Mouse (Mus musculus) T-helper 2 cell (primary cell): ENCODE data around the gene Naaladl1.

Experiments
- in situ Hi-C: fragments of 300-600 bp; cut with MboI, MseI; formaldehyde crosslinking; loops from one replicate; pipeline ENCODE4 v1.15.1; 2025; ENCODE audit warnings: high pct_unique_total_duplicates

Naaladl1 gene

DNA sequence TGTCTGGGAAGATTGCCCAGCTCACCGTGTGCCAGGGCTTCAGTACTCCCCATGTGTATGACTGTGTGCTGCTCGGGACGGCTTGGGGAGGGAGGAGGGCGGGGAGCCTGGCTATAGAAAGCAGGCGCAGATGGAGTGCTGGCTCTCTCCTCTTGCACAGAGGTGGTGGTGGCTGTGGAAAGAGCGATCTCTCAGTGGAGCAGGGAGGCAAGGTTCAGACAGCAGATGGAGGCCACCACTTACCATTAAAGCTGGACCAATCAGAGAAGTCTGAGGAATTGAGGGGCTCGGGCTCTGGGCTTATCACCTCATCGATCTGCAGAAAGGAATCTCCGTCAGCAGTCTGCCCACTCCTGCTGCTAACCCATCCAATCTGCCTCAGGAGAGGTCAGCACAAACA is 23.4 kb upstream of the Naaladl1 start, which contains the start of gene Gm28374:
Gene Gm28374, minus strand, starts transcription at position 101 of the 400 bp plus-strand sequence.
- in situ Hi-C loops: loop anchor here (10.0 kb wide), 1 partner anchor 1133 kb away; the partner anchor contains the start of gene Cox8a

DNA sequence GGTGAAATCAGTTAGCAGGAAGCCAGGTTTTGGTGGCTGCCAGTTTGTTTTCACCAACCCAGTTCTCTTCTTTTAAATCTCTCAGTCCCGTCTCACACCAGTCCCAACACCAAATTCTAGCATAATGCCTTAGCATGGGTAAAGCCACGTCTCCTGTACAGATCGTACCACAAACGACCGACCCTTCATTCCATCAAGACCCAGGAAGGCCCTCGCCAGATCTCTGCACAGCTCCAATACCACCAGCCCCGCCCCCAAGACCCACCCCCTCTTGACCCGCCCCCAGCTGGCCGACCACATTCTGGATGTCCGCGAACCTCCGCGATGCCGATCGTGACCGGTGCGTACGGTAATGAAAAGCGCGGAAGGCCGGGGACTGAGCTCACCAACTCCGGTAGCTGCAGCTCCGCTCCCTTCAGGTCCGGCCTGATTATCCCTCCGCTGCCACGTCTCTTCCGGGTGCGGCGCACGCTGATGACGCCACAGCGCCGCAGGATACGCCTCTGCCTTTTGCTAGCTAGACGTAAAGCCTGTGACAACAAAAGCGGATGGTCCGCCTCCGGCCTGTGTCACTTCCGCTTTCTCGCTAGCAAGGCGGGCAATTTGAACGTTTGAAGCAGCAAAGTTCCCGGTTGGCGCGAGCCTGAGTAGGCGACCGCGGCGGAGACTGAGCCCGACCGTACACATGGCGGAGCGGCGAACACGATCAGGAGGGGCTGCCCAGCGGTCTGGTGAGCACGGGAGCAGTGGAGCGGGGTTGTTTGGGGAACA is 20.9 kb upstream of the Naaladl1 start, which contains the start of the genes Zfpl1 and Cdca5:
Gene Zfpl1, minus strand, starts transcription at position 479 of the 771 bp plus-strand sequence.
Gene Cdca5, plus strand, starts transcription at position 506 of the 771 bp plus-strand sequence.
- in situ Hi-C loops: loop anchor here (10.0 kb wide), 1 partner anchor 1130 kb away; the partner anchor contains the start of gene Cox8a

DNA sequence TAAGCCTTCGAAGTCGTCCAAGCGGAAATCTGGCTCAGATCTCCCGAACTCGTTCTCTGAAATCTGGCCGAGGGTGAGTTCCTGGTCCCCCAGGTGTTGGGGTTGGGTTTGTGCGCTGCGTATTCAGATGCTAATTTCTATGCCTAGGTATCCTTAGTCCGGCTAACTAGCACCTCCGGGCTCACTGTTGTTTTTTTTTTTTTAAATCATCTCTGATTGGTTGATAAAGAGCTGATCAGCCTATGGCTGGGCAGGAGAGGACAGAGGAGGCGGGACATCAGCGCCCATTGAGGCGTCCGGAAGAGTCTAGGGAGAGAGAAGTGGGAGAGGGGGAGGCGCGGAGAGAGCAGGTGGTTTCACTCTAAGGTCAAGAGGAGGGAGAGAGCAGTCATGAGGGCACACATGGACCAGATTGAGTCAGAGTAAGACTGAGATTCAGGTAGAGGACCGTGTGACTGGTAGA is 20.1 kb upstream of the Naaladl1 start:
- in situ Hi-C loops: loop anchor here (10.0 kb wide), 1 partner anchor 1129 kb away; the partner anchor contains the start of gene Cox8a

DNA sequence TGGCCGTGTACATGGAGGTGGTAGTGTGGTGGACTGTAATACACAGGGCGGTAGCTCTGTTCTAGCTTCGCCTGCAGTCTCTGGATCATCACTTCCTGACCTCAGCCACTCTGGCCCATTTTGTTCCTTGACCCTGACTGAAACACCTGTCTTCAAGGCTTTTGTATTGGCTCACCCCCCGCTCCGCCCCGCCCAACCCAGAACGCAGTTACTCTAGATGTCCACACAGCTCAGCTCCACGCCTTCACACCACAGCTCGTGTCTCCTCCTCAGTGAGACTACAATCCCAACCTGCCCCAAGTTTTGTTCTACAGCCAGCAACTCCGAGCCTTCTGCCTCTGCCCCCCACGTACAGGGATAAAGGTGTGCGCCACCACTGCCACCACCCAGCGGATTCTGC is 16.7 kb upstream of the Naaladl1 start:
- in situ Hi-C loops: loop anchor here (10.0 kb wide), 1 partner anchor 1126 kb away; the partner anchor contains the start of gene Cox8a

DNA sequence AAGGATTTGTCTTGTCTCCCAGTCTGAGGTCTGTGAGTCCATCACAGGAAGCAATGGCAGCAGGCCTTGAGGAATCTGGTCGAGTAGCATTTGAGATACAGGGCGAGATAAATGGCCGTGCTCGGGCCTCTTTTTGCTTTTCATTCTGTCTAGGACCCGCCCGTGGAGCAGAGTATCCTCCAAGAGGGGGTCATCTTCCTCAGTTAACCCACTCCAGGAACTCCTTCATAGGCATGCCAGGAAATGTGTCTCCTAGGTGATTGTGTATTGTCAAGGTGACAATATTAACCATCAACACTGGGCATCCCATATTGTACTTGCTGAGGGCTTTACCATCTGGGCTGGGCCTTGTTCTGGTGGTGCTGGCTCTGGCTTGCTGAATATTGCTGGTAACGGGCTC is 11.5 kb upstream of the Naaladl1 start, which contains the start of gene AC131692.1:
Gene AC131692.1, plus strand, starts transcription at position 301 of the 400 bp plus-strand sequence.
- in situ Hi-C loops: no loop called here

DNA sequence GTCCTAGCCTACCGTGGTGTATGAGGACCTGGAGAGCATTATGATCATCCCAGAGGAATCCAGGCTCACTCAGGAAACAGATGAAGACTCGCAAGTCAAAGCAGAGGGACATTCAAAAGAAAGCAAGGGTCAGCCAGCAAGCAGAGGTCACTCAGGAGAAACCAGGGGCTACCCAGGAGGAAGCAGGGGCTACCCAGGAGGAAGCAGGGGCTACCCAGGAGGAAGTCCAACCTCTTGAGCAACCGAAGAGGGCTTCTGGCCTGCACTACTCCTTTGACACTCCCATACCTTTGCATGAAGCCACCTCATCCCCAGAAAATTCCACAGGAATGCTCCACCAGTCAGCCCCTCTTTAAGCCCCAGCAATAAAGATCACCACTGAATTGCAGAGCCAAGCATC is 7.7 kb upstream of the Naaladl1 start:
- in situ Hi-C loops: no loop called here

DNA sequence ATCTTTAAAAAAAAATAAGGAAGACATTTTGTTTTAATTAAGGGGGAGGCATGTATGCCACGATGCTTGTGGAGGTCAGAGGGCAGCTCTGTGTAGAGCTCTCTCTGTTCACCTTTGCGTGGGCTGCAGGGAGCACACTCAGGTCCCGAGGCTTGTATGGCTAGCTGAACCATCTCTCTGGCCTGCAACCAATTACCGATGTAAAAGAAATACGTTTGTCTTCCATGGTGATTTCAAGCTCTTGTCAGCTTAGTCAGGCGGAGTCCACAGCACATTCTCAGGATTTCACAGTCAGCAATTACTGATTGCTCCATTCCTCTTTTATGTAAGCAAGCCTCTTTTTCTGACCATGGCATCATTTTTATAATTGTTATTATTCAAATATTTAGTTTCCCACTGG is 4.4 kb upstream of the Naaladl1 start:
- in situ Hi-C loops: no loop called here

DNA sequence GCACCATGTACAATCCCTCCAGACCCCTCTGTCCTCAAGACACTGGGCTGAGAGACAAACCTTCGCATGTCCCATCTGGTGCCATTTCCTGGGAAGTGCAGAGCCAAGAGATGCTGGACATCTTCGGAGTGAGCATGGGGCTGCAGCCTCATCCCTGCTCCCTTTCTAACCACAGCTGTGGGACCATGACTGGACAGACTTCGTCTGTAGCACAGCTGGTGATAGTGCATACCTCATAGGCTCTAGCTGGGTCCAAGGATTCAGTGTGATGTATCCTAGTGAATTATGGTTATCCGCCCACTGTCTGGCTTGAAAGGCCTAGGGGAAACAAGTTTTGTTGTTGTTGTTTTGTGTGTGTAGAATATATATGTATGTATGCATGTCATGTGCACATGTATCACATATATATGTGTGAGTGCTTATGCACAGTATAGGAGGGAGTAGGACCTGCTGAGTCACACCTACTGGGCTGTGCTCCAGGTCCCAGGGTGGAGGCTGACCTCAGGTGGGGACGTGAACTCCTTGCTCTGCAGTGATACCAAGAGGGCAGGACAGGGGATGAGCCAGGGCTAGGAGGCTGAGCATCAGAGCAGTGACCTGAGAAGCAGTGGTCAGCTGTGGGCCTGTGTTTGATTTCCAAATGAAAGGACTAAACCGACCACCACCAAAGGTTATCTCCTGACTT is 3.3 kb upstream of the Naaladl1 start:
- in situ Hi-C loops: no loop called here

DNA sequence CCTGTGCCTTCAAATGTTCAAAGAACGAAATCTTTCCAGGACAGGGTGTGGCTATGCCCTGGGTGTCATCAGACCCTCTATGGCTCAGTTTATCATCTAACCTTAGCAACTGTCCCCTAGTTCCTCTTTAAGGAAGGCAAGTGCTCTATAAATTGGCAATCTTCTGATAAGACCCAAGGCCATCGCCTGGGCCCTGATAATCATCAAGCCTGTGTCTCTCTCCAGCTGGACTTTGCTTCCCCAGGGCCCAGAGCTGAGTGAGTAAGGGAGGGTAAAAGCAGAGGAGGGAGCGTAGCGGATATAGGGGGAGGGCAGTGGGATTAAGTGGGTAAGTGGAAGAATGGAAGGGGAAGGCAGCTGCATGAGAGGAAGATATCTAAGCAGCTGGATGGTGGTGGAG is 1.1 kb upstream of the Naaladl1 start:
- in situ Hi-C loops: no loop called here

DNA sequence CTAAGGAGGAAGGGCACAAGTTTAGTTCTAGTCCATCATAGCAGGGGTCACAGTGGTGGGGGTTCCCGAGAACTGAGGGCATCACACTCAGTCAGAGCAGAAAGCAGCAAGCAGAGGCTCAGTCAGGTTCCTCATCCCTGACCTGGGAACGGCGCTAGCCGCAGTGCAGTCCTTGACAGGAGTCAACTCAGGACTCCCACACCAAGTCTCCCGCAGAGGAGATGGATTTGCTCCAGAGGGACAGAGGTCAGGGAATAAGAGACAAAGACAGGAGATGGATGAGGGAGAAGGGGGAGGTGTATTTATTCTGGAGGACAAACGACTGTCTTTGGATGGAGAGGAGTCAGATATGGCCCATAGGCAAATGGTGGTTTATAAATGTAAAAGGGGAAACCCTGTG is 7.5 kb downstream of the Naaladl1 start:
- in situ Hi-C loops: no loop called here

DNA sequence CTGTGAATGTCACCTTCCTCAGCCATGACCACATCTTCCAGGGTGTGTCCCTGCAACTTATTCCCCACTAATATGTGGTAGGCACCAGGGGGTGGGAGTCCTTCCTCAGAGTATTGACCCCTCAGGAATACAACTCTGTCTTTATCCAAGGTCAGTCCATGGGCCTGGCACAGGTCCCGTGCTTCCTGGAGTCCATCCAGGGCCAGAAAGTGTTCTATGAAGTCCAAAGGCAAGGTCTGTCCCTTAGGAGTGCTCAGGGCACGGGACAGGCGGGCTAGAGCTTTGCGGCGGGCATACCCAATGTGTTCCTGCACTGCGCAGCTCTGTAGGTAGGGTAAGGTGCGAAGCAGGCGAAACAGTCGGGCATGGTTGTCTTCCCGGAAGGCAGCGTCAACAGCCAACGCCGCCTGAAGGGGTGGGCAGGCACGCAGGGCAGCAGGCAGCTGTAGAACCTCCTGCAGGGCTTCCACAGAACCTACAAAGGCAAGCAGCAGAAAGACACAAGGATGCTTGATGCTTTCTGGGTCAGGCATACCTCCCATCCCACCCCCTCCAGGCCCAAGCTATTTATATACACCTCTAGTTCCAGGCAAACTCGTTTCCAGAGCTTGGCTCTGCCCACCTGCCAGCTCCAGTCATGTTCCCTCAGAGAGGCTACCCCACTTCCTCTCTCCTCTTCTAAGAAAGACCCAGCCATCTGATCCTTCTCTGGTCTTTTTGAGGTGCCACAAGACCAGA is 10.7 kb downstream of the Naaladl1 start:
- in situ Hi-C loops: loop anchor here (5.0 kb wide), 1 partner anchor 59 kb away; the partner anchor contains the start of genes Fau and Mrpl49

DNA sequence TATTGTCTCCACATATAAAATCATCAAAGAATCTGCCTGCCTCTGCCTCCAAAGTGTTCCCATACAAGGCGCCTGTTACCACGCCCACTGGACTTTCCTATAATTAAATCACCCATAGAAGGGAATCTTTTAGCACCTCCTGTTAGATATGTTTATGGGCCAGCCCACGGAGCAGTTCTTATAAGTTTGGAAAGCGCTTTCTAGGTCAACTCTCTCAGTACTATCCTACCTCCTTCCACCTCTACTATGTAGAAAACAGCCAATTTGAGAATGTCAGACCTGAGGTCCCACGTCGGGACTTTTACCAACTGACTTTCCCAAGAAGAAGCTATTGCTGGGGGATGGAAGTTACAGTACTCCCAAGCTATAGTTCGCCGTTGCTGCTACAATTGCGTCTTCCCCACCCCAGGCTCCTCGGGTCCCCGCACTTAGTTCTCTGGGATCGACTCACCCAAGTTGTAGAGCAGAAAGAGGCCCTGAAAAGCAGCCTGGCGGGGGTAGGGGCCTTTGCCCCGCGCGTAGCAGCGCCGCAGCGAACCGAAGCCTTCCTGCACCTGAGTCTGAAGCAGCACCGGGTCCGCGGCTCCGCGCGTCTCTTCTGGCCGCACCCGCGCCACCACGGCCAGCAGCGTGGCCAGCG is 11.9 kb downstream of the Naaladl1 start:
- in situ Hi-C loops: loop anchor here (5.0 kb wide), 1 partner anchor 60 kb away; the partner anchor contains the start of genes Fau and Mrpl49

DNA sequence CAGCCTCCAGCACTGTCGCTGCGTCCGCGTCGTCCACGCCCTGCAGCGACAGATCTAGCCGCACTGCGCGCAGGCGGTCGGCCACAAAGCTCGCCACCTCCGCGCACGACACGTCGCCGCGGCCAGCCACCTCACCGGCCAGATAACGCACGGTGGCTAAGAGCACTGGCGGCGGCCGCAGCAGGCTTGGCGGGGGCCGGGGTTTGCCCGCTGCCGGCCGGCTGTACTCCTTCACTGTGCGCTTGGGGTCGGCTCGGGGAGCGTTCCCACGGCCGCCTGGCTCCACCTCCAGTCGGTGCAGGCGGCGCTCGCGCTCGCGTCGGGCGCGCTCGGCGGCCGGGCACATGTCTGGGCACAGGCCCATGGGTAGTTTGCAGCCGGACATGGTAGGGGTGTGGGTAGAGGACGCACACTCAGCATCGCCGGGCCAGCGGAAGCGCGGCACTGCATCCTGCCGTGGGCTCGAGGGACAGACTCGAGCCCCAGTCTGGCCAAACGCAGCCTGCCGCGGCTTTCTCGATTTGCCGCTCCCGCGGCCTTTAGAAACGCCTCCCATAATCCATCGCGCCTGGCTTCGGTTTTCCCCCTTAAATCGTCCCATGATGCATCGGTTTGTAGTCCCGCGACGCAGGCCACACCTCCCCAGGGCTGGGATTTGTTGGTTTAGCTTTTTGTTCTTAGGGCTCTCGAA is 12.5 kb downstream of the Naaladl1 start, which contains the start of gene Sac3d1:
Gene Sac3d1, minus strand, starts transcription at position 665 of the 691 bp plus-strand sequence.
- in situ Hi-C loops: loop anchor here (5.0 kb wide), 1 partner anchor 61 kb away; the partner anchor contains the start of genes Fau and Mrpl49

DNA sequence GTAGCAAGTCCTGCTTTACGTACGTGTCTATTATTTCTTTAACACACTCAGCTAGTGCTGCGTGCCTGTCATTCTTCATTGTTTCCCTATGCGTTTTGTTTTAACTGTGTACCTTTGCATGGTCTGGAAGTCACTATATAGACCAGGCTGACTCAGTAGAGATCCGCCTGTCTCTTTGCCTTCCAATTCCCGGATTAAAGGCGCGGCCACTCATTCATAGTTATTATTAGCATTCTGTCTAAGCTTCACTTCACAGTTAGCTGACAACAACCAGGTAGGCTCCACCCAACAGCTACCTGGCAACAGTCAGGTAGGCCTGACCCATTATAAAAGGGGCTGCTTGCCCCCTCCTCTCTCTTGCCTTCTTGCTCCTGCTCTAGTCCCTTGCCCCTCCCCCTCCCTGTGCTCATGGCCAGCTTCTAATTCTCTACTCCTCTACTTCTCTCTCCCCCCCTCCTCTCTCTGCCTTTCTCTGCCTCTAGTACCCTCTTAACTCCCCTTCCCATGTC is 13.1 kb downstream of the Naaladl1 start:
- in situ Hi-C loops: loop anchor here (5.0 kb wide), 1 partner anchor 61 kb away; the partner anchor contains the start of genes Fau and Mrpl49

DNA sequence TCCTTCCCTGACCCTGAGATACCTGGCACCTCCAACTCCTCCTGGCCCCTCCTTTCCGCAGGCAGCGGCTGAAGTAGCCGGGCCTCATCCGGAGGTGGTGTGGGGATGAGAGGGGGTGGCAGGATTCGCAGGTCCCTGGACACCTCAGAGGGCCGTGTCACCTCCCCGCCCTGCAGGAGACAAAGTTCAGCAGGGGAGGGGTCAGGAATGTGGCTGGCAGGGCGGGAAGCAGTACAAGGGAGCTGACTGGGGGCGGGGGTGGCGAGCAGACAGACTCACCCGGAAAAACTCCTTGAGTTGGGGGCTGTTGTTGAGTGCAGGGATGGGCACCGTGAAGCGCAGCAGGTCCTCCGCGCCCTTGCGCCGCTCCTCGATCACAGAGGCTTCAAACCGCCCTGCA is 16.2 kb downstream of the Naaladl1 start:
- in situ Hi-C loops: loop anchor here (5.0 kb wide), 1 partner anchor 159 kb away; the partner anchor contains the start of gene Pola2

DNA sequence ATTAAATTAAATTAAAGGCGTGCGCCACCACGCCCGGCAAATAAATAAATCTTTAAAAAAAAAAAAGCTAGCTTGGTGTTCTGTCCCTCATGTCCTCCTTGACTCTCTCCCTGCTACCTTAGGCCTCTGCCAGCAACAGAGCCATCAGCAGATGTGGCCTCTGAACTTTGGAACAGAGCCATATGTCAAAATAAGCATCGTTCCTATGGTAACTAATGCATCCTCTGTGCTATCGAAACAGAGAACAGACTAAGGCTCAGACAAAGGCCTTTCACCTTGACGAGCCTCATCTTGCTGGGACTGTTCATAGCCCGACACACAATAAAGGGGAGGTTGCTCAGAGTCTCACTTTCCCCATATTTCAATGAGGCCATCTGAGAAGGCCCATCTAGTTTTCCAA is 17.7 kb downstream of the Naaladl1 start:
- in situ Hi-C loops: loop anchor here (5.0 kb wide), 1 partner anchor 161 kb away; the partner anchor contains the start of gene Pola2

DNA sequence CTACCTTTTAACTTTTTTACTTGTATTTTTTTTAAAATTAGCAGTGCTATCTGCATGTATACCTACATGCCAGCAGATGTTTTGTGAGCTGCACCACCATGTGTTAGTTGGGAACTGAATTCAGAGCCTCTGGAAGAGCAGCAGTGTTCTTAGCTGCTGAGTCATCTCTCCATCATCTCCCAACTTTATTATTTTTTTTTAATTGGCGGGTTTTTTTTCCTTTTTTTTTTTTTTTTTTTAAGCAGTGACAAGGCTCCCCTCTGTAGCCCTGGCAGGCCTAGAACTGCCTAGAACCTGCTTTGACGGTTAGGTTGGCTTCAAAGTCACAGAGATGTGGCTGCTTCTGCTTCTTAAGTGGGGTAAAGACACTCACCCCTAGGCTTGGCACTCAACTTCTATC is 19.3 kb downstream of the Naaladl1 start:
- in situ Hi-C loops: loop anchor here (5.0 kb wide), 1 partner anchor 163 kb away; the partner anchor contains the start of gene Pola2

DNA sequence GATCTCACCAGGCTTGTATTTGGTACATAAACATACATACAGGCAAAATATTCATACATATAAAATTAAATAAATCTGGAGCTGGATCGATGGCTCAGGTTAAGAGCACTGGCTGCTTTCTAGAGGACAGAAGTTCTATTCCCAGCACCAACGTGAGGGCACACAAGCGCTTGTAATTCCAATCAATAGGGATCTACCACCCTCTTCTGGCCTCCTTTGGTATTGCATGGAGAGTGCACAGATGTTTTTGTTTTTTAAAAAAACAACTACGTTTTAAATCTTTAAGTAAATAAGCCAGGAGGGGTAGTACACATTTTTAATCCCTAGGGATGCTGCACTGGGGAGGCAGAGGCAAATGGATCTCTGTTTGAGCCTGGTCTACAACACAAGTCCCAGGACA is 20.7 kb downstream of the Naaladl1 start:
- in situ Hi-C loops: no loop called here

DNA sequence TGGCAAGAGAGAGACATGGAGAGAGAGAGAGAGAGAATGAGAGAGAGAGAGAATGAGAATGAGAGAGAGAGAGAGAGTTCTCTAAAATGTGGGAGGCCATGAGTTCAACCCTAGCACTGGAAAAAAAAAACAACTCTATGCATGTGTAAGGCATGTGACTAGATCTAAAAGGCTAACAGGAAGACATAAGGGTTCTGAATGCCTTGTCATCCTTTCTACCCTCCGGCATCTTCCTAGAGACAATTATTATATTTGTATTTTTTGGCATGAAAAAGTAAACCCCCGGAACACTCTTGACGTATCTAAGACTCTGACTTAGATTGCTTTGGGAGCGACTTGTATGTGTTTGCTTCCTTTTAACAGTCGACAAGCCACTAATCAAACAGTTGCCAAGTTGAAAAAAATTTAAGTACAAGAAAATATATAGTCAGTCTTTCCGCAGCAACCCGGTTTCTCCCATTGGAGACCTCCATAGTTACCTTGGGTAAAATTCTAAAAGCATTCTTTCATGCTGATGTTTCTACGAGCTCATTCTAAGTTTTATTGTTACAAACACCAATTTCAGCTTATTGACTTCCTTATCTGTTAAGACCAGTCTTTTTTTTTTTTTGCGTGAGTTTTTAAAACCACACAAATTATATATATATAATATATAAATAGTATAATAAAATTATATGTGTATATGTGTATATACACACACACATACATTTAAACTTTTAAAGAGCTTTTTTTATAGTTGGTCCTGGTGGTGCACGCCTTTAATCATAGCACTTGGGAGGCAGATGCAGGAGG is 21.4 kb downstream of the Naaladl1 start:
- in situ Hi-C loops: no loop called here
